Comparison of ENCODE assay signal across 8 mouse cellular contexts in the genomic region with DNA sequence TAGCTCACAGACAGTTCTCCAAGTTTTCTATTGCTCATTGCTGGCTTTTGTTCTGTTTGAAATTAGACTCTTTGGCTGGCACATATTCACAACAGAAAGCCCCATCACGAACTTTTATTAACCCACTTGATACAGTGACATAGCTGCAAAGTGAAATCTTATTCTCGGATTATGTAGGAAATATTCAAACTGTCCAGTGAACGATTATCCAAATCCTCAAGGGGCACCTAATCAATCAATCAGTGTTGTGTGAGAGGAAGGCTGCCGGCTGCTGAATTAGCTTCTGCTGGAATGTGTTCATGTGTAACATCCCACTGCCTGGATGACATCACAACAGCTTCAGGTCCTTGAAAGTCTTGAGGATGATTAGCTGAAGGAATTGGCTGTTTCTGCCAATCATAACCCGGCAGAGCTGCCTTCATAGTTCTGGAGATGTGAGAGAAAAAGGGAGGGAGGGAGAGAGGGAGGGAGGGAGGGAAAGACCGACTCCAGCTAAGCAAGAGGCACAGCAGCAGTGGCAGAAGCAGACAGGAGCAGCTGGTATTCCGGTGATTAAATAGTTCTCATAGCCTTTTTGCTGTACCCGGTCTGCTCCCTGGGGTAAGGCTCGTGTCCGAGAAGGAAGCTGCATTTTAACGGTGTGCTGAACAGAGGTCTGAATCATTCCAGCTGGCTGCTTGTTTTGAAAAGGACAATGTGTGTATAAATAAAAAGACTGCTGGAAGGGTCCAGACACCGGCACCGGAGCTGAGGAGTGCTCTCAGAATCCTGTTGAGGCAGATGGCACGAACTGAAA. TPM values are rescaled to one million over a fixed set of nuclear protein-coding genes. Genes with fewer than 3 reads are reported as not detected.
A peak's percentile ranks its signal among the peaks of the same experiment; 100 is the strongest.
DNase-seq lines count a peak whose midpoint lies in the region; ATAC-seq lines count a peak whose summit lies in the region.

Gene Ndst4 (plus strand): TSS at position 476 of the 796 bp plus-strand sequence.

- no peak for ATAC-seq in megakaryocyte, adult 5-6 weeks (ENCODE audit: poor library complexity, severe bottlenecking)
- ATAC-seq in forebrain, embryonic 13.5 days = peak; percentile 94
- peak; percentile 11; the same call in 1 of the 2 replicates for ATAC-seq in liver, embryonic 16.5 days (ENCODE audit: low read depth)

- no peaks in the 10 kb centered on the region for H3K9me3 ChIP-seq in megakaryocyte, embryonic 14.5 days
- H3K9me3 ChIP-seq in forebrain, embryonic 13.5 days (replicated peaks) = no peaks in the 10 kb centered on the region
- no peaks in the 10 kb centered on the region for H3K9me3 ChIP-seq in liver, embryonic 16.5 days (replicated peaks; ENCODE audit: control insufficient read depth, low read length)

- H3K27me3 ChIP-seq in megakaryocyte, embryonic 14.5 days (replicated peaks) = no peaks in the 10 kb centered on the region
- no peaks in the 10 kb centered on the region for H3K27me3 ChIP-seq in forebrain, embryonic 13.5 days
- H3K27me3 ChIP-seq in liver, embryonic 16.5 days (ENCODE audit: control insufficient read depth, insufficient read depth, low read depth, low read length) = no peaks in the 10 kb centered on the region

- peak within 1 kb of the TSS; percentile 78 for H3K4me3 ChIP-seq in megakaryocyte, embryonic 14.5 days (replicated peaks)
- peak within 1 kb of the TSS; percentile 39 for H3K4me3 ChIP-seq in forebrain, embryonic 13.5 days
- no peak within 1 kb of the TSS for H3K4me3 ChIP-seq in liver, embryonic 16.5 days (ENCODE audit: low read depth, low read length)

- peak within 1 kb of the TSS; percentile 61 for H3K4me2 ChIP-seq in forebrain, embryonic 13.5 days
- H3K4me2 ChIP-seq in liver, embryonic 16.5 days (ENCODE audit: low read depth, low read length) = no peak within 1 kb of the TSS; the same call in 1 of the 2 replicates

- H3K36me3 ChIP-seq in megakaryocyte, embryonic 14.5 days (replicated peaks; ENCODE audit: low read length) = no peaks in the 10 kb centered on the region
- H3K36me3 ChIP-seq in forebrain, embryonic 13.5 days (ENCODE audit: poor library complexity, severe bottlenecking) = no peaks in the 10 kb centered on the region
- no peaks in the 10 kb centered on the region for H3K36me3 ChIP-seq in liver, embryonic 16.5 days (ENCODE audit: control insufficient read depth, insufficient read depth)

- no peaks in the 10 kb centered on the region for H3K4me1 ChIP-seq in megakaryocyte, embryonic 14.5 days
- H3K4me1 ChIP-seq in forebrain, embryonic 13.5 days = peaks cover 9% of the 10 kb centered on the region
- no peaks in the 10 kb centered on the region for H3K4me1 ChIP-seq in liver, embryonic 16.5 days (ENCODE audit: control insufficient read depth, low read depth, low read length)

- WGBS in forebrain, embryonic 13.5 days = 4% methylated on average over 14 of the region's 14 CpGs
- WGBS in liver, embryonic 16.5 days (ENCODE audit: insufficient replicate concordance) = 48% methylated on average over 14 of the region's 14 CpGs

- peak within 1 kb of the TSS; percentile 45; the same call in 1 of the 2 replicates for H3K27ac ChIP-seq in forebrain, embryonic 13.5 days
- H3K27ac ChIP-seq in liver, embryonic 16.5 days (ENCODE audit: low read length) = no peak within 1 kb of the TSS

- DNase-seq in layer of hippocampus, adult 18-20 months (ENCODE audit: low spot score in 2 of 2) = peak; percentile 26 to 64
- DNase-seq in retina, embryonic 14.5 days (ENCODE audit: low spot score) = peak; percentile 82
- DNase-seq in thymus, postnatal 4 days = no peak
- DNase-seq in kidney, adult 11 months = no peak

- H3K9ac ChIP-seq in forebrain, embryonic 13.5 days = peak within 1 kb of the TSS; percentile 53
- H3K9ac ChIP-seq in liver, embryonic 16.5 days (ENCODE audit: low read depth, low read length) = no peak within 1 kb of the TSS

RNA-seq across cellular contexts. Expression of gene Ndst4, which starts in this region (rescaled TPM):
- not detected in 2 replicates for polyA plus RNA-seq in megakaryocyte, embryonic 14.5 days (2012; ENCODE audit: insufficient read depth, low replicate concordance)
- total RNA-seq in megakaryocyte, adult 5-6 weeks (2015) = not detected in 2 replicates
- not detected in 2 replicates for total RNA-seq in megakaryocyte, adult 5-6 weeks (2017)
- 1.1 and 1.5 TPM in 2 replicates for polyA plus RNA-seq in forebrain, embryonic 13.5 days (2015; fragmentation: Nextera tagmentation; extraction: Ambion mirVana)
- total RNA-seq in layer of hippocampus, adult 18-20 months (2021) = 10 to 100 TPM; 23.5 to 25.7 TPM
- 0.01 TPM in 1 of 2 replicates, not detected in the other for polyA plus RNA-seq in liver, embryonic 16.5 days (2015; fragmentation: Nextera tagmentation; extraction: Ambion mirVana)

Comparison
In these comparisons a context has a peak if more than half of its experiments do, and no peak if none do; other contexts are left out.
1. RNA of gene Ndst4 (total RNA-seq): 23.5 to 25.7 TPM in layer of hippocampus, adult 18-20 months; not detected in megakaryocyte, adult 5-6 weeks; every median in the first group is over 10 times any median in the second.
2. Peak in ATAC-seq in liver, embryonic 16.5 days; RNA of the gene not detected or under 1 TPM.
3. DNase-seq: peak in layer of hippocampus, adult 18-20 months (2 of 2) and retina, embryonic 14.5 days (single experiment); none in thymus, postnatal 4 days (single experiment) and kidney, adult 11 months (single experiment).